Mouse (Mus musculus): Measurements from ENCODE around the gene Pdgfc. TPM values are rescaled to one million over a fixed set of nuclear protein-coding genes. Genes with fewer than 3 reads are reported as not detected.

Pdgfc gene
- polyA plus RNA-seq, 1 experiment, result 4.6 TPM

GRCm38 (mm10) chr3:81174832-81175231 is 138.6 kb downstream of the Pdgfc start:
- H3K4me3 ChIP-seq (ENCODE audit: insufficient read depth, low read length), result no peak overlapping the region
- H3K4me1 ChIP-seq (ENCODE audit: control insufficient read depth, insufficient read depth, low read length), result no peaks in the 10 kb centered on the region
- no peak for TF ChIP-seq CTCF (IDR thresholded peaks at IDR 0.05; ENCODE audit: extremely low read depth, insufficient read depth, low read length)
- no peak for TF ChIP-seq POLR2A (IDR thresholded peaks at IDR 0.05; ENCODE audit: extremely low read depth, insufficient read depth, low read length)
- no peak overlapping the region for H3K27ac ChIP-seq (ENCODE audit: insufficient read depth, low read length)

GRCm38 (mm10) chr3:81181319-81182013 is 145.2 kb downstream of the Pdgfc start:
- H3K4me3 ChIP-seq (ENCODE audit: insufficient read depth, low read length), result no peak overlapping the region
- H3K27ac ChIP-seq (ENCODE audit: insufficient read depth, low read length), result no peak overlapping the region
- TF ChIP-seq CTCF (IDR thresholded peaks at IDR 0.05; ENCODE audit: extremely low read depth, insufficient read depth, low read length), result no peak
- TF ChIP-seq POLR2A (IDR thresholded peaks at IDR 0.05; ENCODE audit: extremely low read depth, insufficient read depth, low read length), result no peak

GRCm38 (mm10) chr3:81196937-81197336 is 160.7 kb downstream of the Pdgfc start:
- Histone ChIP-seq H3K27ac (ENCODE audit: insufficient read depth, low read length) (no peak overlapping the region), H3K4me3 (ENCODE audit: insufficient read depth, low read length) (no peak overlapping the region), H3K4me1 (ENCODE audit: control insufficient read depth, insufficient read depth, low read length) (no peaks in the 10 kb centered on the region)
- TF ChIP-seq POLR2A (IDR thresholded peaks at IDR 0.05; ENCODE audit: extremely low read depth, insufficient read depth, low read length) (no peak), CTCF (IDR thresholded peaks at IDR 0.05; ENCODE audit: extremely low read depth, insufficient read depth, low read length) (no peak)

More at GRCm38 (mm10) chr3:81181319-81182013, 145.2 kb downstream of the Pdgfc start:
- no peaks in the 10 kb centered on the region for H3K4me1 ChIP-seq (ENCODE audit: control insufficient read depth, insufficient read depth, low read length)

GRCm38 (mm10) chr3:81197644-81198043 is 161.4 kb downstream of the Pdgfc start:
- no peak overlapping the region for H3K27ac ChIP-seq (ENCODE audit: insufficient read depth, low read length)
- H3K4me1 ChIP-seq (ENCODE audit: control insufficient read depth, insufficient read depth, low read length), result no peaks in the 10 kb centered on the region
- H3K4me3 ChIP-seq (ENCODE audit: insufficient read depth, low read length), result no peak overlapping the region
- no peak for TF ChIP-seq CTCF (IDR thresholded peaks at IDR 0.05; ENCODE audit: extremely low read depth, insufficient read depth, low read length)
- no peak for TF ChIP-seq POLR2A (IDR thresholded peaks at IDR 0.05; ENCODE audit: extremely low read depth, insufficient read depth, low read length)

GRCm38 (mm10) chr3:81200647-81201046 is 164.4 kb downstream of the Pdgfc start:
- TF ChIP-seq CTCF (IDR thresholded peaks at IDR 0.05; ENCODE audit: extremely low read depth, insufficient read depth, low read length) (no peak), POLR2A (IDR thresholded peaks at IDR 0.05; ENCODE audit: extremely low read depth, insufficient read depth, low read length) (no peak)

GRCm38 (mm10) chr3:81205201-81205600 is 169.0 kb downstream of the Pdgfc start:
- Histone ChIP-seq H3K27ac (ENCODE audit: insufficient read depth, low read length) (no peak overlapping the region), H3K4me1 (ENCODE audit: control insufficient read depth, insufficient read depth, low read length) (no peaks in the 10 kb centered on the region), H3K4me3 (ENCODE audit: insufficient read depth, low read length) (no peak overlapping the region)
- TF ChIP-seq POLR2A (IDR thresholded peaks at IDR 0.05; ENCODE audit: extremely low read depth, insufficient read depth, low read length) (no peak), CTCF (IDR thresholded peaks at IDR 0.05; ENCODE audit: extremely low read depth, insufficient read depth, low read length) (no peak)

More at GRCm38 (mm10) chr3:81200647-81201046, 164.4 kb downstream of the Pdgfc start:
- H3K4me1 ChIP-seq (ENCODE audit: control insufficient read depth, insufficient read depth, low read length), result no peaks in the 10 kb centered on the region
- no peak overlapping the region for H3K27ac ChIP-seq (ENCODE audit: insufficient read depth, low read length)
- H3K4me3 ChIP-seq (ENCODE audit: insufficient read depth, low read length), result no peak overlapping the region

GRCm38 (mm10) chr3:81208246-81208645 is 172.0 kb downstream of the Pdgfc start:
- Histone ChIP-seq H3K4me1 (ENCODE audit: control insufficient read depth, insufficient read depth, low read length) (no peaks in the 10 kb centered on the region), H3K4me3 (ENCODE audit: insufficient read depth, low read length) (no peak overlapping the region), H3K27ac (ENCODE audit: insufficient read depth, low read length) (no peak overlapping the region)
- TF ChIP-seq POLR2A (IDR thresholded peaks at IDR 0.05; ENCODE audit: extremely low read depth, insufficient read depth, low read length), result no peak
- TF ChIP-seq CTCF (IDR thresholded peaks at IDR 0.05; ENCODE audit: extremely low read depth, insufficient read depth, low read length), result no peak

GRCm38 (mm10) chr3:81211147-81211546 is 174.9 kb downstream of the Pdgfc start:
- no peak overlapping the region for H3K27ac ChIP-seq (ENCODE audit: insufficient read depth, low read length)
- no peak overlapping the region for H3K4me3 ChIP-seq (ENCODE audit: insufficient read depth, low read length)
- TF ChIP-seq POLR2A (IDR thresholded peaks at IDR 0.05; ENCODE audit: extremely low read depth, insufficient read depth, low read length), result no peak
- TF ChIP-seq CTCF (IDR thresholded peaks at IDR 0.05; ENCODE audit: extremely low read depth, insufficient read depth, low read length), result no peak
- no peaks in the 10 kb centered on the region; the same call in 1 of the 2 replicates for H3K4me1 ChIP-seq (ENCODE audit: control insufficient read depth, insufficient read depth, low read length)

GRCm38 (mm10) chr3:81211666-81212065 is 175.4 kb downstream of the Pdgfc start:
- no peaks in the 10 kb centered on the region; the same call in 1 of the 2 replicates for H3K4me1 ChIP-seq (ENCODE audit: control insufficient read depth, insufficient read depth, low read length)
- TF ChIP-seq POLR2A (IDR thresholded peaks at IDR 0.05; ENCODE audit: extremely low read depth, insufficient read depth, low read length) (no peak), CTCF (IDR thresholded peaks at IDR 0.05; ENCODE audit: extremely low read depth, insufficient read depth, low read length) (no peak)
- no peak overlapping the region for H3K4me3 ChIP-seq (ENCODE audit: insufficient read depth, low read length)
- H3K27ac ChIP-seq (ENCODE audit: insufficient read depth, low read length), result no peak overlapping the region

GRCm38 (mm10) chr3:81215547-81216118 is 179.4 kb downstream of the Pdgfc start:
- Histone ChIP-seq H3K27ac (ENCODE audit: insufficient read depth, low read length) (no peak overlapping the region), H3K4me1 (ENCODE audit: control insufficient read depth, insufficient read depth, low read length) (no peaks in the 10 kb centered on the region; the same call in 1 of the 2 replicates), H3K4me3 (ENCODE audit: insufficient read depth, low read length) (no peak overlapping the region)
- TF ChIP-seq POLR2A (IDR thresholded peaks at IDR 0.05; ENCODE audit: extremely low read depth, insufficient read depth, low read length), result no peak
- no peak for TF ChIP-seq CTCF (IDR thresholded peaks at IDR 0.05; ENCODE audit: extremely low read depth, insufficient read depth, low read length)

Data from cortical plate, adult 2 months (tissue).